Mouse (Mus musculus) left cerebral cortex, adult 11 months (tissue): ENCODE measurements at regions not wholly inside any gene's neighbourhood (a gene's known extent, or its start where the extent isn't known, plus 50 kb on each side); places are given as distances from the start of the nearest gene placed in this dataset.

Experiments
- DNase-seq: peaks from one replicate; pipeline ENCODE4 v3.0.0; 2022; ENCODE audit warnings: low spot score

DNA sequence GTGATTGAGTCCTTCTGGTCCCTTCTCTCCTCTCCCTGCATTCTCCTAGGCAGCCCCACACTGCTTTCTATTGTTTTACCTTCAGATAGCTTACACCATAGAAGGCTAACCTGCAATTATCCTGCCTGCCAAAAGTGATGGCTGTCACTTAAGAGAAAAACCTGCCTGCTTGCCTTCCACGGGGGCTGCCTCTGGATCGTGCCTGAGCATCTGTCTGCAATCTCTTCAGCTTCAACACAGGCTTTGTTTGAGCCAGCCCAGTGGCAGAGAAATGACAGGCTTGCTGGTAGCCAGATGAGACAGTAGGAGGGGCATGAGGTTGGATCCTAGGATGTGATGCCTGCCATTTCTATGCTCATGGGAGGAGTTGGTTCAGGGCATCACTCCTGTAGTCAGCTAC is 345.2 kb upstream of the Tshz3 start:
- no peak for DNase-seq

DNA sequence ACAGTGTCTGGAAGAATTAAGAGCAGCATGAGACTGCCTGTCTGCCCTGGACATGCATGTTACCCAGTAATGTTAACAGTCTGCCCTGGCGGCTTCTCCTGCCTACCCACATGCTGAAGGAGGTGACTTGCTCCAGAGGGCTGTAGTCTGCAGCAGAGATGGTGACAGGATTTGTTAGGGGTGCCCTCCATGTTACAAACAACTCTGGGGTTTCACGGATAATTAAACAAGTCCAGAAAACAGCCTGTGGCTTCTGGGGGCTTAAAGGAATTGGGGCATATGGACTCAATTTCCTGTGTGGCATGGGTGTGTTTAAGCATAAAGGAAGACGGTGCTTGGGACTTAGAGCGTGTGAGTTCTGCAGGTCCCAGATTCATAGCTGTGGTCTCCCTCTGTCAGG is 347.3 kb upstream of the Tshz3 start:
- DNase-seq = no peak

DNA sequence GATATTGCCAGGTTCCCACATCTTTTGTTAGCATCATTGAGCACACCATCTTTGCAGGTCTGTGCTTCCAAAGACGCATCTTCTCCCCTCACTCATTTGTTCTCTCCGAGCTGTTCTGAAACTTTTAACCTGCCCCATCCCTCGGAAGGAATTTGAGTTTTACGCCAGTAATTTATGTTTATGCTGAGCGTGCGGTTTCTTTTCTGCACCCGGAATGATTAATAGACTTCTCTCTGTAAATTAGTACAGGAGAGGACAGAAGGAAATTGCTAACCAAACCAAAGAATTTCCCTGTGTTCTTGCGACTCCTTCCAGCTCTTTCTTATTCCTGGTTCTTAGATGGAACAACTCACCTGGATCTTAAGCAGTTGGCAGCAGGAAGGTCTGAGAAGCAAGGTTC is 349.7 kb upstream of the Tshz3 start:
- no peak for DNase-seq

DNA sequence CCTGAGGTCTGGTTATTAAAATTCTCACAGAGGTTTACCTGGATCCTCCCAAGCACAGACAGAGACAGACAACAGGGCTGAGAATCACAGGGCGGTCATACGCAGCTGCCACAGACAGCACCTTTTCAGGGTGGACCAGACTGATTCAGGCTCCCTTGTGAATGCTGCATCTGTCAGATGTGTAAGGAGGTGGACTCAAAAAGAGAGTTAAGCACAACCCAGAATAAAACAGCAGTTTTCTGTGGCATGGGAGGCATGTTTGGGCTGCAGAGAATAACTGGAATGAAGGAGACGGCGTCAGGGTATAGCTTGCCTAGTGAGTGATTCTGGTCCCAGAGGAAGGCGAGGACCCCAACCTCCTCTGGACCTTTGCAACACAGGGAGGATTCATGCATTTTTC is 363.1 kb upstream of the Tshz3 start:
- DNase-seq = peak; percentile 9

DNA sequence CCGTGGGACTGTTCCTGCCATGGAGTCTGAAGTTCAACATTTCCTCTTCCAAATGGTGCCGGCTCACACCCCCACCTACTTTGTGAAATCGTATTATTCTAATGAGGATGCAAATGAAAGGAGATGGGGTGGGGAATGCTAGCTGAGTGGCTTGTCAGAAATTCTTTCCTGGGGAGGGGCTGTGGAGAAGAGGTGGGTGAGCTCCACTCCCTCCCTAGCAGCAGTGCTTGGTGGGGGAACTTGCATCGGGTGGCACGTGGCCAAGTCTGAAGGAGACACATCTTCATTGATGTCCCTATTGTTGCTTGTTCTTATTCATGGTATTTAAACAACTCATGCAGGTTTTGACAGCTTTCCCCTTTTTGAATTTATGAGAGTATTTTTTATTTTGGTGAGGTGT is 363.8 kb upstream of the Tshz3 start:
- no peak for DNase-seq

DNA sequence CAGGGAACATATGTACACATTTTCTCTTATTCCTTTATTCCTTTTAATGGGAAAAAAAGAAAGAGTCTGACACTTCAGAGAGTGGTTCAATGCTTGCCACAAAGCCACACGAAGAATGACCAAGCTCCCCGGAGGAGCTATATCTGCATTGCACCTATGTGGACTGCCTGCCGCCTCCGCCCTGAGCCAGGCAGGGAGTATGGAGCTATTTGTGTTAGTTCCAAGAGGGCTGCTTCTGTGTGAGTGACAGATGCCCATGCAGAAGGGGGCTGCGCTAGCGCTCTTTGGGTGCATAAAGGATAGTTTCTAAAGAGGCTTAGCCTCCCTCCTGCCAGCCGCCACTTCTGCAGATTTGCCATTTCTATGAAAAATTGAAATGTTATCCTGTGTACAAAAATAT is 365.3 kb upstream of the Tshz3 start:
- no peak for DNase-seq

DNA sequence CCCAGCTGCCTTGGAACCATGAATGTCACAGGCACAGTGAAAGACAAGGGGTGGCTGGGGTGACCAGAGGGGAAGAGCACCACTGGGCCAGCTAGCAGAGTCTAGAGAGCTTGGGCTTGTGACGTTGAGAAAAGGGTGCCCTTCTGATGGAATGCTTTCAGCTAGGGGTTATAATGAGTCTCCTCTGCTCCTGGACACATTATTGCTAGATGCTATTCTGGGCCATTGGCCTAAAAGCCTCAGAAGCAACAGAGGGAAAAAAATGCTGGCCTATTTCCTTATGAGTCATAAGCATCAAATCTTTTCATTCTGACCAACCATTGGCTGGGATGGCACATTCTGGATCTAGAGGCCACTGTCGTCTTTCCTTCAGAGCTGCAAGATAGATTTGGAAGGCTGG is 369.8 kb upstream of the Tshz3 start:
- no peak for DNase-seq

DNA sequence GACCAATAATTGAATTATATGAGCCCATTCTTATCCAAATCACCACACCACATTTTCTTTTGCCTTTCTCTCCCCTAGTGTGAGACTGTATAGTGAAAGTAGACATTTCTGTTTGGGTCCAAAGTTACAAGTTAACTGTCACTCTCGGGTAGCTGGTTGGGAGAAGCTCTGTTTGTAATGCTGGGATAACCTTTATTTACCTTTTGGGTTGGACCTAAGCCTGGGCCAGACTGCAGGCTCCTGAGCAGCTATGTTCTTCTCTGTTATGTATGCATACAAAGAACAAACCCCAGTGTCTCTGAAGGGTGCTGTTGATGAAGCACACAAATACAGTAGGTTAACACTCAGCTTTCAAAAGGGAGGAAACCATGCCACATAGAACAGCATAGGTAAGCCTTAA is 373.9 kb upstream of the Tshz3 start:
- no peak for DNase-seq

DNA sequence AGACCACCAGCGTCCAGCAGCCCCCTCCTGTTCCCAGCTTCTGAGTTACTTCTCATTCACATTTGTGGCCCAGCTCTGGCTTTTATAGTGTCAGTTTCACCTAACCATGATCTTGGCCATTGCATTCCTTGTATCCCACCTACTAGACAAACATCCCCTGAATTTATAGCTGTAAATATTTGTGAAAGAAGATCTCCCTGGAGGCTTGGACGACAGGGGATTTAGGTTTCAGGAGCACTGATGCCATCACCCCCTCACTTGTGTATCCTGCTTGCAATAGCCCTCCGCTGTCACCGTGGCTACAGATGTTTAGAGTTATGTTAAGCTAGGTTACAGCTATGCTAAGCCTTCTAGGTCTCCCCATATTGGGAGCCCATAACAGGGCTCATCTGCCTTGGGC is 375.7 kb upstream of the Tshz3 start:
- DNase-seq = no peak

DNA sequence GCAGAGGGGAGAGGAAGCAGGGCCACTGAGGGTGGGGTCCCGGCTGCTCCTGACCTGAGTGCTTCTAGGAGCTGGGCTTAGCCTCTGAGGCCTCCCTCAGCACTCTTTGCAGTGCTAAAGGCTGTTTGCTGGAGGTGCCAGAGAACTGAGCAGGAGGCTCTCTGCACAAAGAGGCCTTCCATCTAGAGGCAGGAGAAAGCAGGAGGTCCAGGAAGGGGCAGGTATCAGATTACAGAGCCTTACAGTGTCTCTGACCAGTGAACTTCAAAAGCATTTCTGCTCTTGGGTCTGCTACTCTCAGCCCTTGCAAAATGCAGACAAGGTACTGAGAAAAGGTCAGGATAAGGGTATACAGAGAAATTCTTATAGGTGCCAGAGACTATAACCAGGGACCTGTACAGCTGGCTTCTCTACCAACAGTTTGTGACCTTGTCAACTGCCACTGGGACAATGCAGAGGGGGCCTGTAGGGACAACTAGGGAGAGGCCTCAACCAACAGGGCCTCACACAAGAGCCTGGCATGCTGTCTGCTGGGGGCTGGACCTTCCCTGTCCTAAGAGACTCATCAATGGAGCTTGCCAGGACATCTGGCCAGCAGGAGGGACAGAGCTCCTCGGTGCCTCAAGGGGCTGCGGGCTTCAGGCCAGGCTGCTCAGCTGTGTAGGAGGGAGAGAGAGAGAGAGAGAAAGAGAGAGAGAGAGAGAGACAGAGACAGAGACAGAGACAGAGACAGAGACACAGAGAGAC is 380.3 kb upstream of the Tshz3 start:
- DNase-seq = no peak

DNA sequence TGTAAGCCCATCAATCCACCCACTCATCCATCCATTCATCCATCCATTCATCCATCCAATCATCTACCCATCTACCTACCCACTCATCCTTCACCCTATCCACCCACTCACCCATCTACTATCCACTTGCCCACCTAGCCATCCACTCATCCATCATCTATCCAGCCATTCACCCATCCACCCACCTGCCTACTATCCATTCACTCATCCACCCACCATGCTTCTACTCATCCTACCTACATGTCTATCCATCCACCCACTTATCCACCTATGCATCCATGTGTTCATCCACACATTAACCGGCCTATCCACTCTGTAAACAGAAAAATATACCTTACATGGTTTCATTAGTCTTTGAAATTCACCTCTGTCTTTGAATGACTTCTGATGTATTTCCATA is 384.2 kb upstream of the Tshz3 start:
- no peak for DNase-seq

DNA sequence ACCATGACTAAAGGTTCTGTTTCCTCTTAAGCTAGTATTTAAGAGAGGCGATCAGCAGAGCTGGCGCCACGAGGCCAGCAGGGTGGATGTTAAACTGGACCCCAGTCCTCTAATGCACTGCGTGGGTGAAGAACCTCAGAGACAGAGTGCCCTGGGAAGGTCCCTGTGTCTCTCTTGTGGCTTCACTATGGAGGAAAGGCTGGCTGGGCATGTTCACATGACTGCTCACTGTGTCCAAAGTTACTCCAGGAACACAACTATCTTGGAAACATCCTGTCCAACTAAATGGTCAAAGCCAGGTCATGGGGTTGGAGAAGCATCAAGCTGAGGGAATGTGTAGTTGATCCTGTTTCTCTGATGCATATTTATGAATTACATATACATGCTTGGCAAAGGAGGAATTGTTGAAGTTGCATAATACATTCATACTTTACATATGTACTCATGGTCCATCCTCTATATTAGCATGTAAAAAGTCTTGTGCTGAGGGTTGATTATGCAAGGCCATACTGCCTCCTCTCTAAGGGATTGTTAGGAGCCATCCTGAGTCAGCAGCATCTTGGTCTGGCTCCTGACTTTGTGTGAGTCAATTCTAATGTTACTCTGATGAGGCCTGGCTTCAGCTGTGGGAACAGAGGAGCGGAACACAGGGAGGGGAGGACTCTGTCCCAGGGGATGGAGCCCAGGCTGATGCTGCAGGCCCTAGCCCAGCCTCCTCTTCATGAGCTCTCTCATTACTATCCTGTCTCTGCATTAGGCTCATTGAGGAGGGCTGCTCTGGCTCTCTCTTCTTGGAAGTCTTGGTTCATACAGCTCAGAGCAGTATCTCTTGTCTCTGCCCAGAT is 387.9 kb upstream of the Tshz3 start:
- no peak for DNase-seq

DNA sequence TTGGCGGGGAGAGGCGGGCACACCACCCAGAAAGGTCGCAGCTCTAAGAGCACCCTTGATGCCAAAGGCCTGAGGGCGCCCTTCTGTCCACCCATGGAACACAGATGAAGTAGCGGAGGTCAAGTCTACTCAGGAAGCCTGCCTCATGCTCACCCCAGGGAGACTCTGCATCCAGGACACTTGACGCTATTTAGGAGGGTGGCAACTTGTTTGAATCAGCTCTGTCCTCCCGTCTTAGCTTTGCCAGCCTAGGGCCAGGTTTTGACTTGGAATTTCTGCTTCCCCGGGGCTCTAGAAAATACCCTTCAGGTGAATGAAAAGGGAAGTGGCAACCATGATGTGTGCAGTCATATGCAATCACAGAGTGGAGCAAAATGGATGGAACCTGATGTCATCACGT is 389.2 kb upstream of the Tshz3 start:
- no peak for DNase-seq

DNA sequence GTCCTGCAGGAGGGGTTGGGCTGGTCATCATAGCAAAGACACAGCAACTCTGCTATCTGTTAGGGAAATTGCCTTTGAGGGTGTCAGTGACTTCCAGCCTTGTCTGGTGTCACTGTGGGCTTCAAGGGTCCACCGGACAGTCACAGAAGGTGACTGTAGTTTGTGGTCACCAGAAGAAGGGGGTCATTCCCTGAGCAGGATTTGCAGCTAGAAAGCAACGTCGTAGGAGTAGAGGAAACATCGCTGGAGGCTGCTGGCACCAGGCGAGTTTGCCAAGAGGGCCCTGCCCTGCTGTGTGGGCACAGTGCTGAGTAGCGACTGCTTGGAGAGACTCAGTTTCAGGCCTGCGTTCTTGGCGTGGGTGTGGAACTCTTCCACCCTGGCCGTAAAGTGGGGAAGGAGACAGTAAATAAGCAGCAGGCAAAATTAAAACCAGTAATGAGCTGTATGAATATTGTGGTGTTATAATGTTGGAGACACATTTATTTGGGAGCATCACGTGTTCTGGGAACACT is 389.8 kb upstream of the Tshz3 start:
- no peak for DNase-seq

DNA sequence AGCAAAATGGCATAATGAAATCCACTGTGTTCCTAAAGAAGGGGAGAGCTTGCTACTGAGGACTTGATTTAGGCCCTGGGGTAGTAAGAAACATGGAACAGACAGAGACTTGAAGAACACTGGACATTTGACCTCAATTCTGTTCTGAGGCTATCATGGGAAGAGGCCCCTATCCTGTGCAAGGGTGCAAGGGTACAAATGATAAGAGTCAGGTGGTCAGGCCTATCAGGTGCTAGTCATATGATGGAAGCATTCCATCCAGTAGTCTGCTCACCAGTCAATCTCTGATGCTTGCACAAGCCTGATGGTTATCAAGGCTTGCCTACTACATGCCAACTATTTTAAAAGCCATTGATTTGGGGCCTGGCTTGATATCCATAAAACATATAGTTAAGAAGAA is 420.6 kb upstream of the Tshz3 start:
- DNase-seq = no peak

DNA sequence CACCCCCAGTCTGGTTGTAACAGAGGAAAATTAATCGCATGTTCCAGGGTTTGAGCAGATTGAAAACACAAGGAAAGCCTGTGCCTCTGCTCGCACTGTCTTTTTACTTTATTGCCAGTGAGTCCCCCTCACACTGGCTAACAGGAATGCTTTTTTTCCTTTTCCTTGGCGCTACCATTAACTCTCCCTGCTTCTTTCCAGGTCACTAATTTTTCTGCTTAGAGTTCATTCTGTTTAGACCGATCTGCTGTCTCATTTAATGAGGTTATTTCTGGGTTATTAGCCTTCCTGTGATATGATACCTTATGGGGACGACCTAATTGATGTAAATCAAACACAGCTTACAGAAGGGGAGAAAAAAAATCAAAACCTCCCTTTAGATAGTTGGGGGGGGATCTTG is 429.0 kb upstream of the Tshz3 start:
- no peak for DNase-seq

DNA sequence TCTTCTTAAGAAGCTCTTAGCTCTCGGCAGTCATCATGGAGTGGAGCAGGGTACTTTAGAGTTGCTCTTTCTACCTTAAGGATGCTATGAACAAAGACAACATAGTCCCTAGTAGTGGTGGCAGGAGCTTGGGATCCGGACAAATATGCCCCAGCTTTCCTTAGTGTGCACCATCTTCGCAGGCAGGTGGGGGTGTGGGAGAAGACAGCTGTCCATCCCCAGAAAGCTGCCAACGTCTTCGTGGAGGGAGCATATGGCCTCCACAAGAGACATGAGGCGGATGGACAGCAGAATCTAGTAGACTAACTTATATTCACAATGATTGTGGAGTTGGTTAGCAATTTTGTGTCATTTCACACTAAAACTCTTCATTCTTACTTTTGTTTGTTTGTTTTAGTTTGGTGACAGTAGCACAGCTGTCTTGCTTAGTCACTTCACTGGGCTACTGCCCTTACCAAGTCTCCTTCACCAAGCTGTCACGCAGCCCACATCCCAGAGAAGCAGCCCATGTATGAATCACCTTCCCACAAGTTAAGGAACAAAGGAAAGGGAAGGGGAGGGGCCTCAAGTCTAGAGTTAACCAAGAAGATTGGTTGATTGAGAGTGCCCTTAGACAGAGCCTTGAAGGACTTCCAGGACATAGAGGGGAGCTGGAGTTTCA is 432.6 kb upstream of the Tshz3 start:
- DNase-seq = no peak

DNA sequence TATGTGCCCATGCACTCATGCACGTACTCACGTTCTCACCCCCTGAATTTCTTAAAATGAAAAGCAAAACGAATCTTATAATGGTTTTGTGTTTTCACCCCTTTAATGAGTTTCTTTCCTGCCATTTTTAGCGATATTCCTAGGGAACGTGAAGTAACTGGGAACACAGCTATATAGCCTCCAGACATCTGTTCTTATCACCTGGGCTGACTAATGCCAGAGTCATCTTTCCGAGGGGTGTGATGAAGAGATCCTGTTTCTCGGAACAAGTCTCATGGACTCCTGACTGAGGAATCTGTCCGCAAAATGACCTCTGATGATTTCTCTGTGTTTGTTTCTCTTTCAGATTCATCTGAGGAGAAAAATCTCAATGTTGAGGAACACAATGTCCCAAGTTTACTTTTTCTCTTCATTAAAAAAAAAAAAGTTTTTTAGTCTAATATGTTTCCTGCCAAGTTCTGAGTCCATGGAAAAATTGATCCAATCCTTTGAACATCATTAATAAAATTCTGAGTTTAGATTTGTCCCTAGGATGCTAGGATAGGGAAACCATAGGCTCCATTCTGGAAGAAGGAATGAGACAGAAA is 435.7 kb upstream of the Tshz3 start:
- DNase-seq = no peak

DNA sequence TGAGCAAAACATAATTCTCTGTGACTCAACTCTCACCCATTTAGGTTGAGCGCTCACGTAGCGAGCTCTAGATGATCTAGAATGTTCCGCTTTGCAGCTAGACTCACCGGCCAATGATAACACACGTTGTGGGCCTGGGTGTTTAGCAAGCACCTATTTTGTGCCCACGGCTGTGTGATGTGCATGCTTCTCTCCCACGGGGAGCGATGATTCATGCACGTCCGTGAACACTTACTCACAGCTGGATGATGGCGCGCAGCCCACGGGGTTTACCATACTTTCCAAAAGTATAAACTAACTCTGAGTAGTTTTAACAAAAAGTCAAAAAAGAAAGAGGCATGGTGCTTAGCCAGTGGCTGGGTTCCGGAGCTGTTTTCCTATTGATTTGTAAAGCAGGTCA is 440.8 kb upstream of the Tshz3 start:
- peak; percentile 8 for DNase-seq

DNA sequence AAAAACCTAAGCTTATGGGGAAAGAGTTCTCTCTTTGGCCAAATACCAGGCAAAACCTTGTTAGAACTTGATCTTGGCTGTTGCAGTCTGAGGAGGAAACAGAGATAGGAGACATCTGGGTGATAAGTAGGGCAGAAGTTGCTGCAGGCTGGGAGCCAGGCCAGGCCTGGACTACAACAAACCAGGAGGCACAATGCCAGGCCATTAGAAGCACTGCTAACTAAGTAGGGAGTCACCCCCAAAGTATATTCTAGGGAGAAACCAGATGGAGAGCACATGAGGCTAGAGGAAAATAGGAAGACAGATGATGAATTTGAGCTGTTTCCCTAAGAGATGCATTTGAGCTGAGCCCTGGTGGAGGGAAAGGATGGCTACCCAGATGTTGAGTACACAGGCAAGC is 444.6 kb upstream of the Zfp507 start:
- no peak for DNase-seq

DNA sequence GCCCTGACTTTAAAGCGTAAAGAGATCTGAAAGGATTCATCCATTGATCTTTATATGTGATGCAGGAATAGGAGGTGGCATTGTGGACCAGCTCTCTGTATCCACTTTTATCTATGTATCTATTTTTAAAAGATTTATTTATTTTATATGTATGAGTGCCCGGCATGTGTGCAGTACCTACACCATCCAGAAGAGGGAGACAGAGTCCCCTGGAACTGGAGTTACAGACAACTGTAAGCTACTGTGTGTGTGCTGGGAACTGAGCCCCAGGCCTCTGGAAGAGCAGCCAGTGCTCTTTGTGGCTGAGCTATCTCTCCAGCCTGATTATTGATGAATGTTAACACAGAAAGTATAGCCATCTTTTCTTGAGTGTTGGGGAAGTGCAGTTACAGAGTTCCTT is 433.9 kb upstream of the Zfp507 start:
- DNase-seq = no peak

DNA sequence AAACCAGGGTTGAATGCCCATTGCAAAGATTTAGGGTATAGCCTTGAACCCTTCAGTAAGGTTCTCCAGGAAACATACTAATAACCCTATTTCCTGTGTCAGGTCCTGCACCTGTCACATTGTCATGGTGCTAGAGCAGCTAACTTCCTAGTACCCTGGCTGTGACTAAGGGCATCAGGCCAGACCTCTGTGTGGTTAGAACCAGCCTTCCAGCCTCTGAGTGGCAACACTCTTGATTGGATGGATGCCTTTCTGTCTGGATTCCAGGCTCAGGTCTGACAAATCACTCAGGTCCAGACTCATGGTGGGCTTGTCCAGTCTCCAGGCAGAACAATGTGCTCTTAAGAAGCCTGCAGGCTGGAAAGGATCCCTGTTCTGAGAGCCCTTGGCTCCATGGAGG is 426.2 kb upstream of the Zfp507 start:
- DNase-seq = no peak

DNA sequence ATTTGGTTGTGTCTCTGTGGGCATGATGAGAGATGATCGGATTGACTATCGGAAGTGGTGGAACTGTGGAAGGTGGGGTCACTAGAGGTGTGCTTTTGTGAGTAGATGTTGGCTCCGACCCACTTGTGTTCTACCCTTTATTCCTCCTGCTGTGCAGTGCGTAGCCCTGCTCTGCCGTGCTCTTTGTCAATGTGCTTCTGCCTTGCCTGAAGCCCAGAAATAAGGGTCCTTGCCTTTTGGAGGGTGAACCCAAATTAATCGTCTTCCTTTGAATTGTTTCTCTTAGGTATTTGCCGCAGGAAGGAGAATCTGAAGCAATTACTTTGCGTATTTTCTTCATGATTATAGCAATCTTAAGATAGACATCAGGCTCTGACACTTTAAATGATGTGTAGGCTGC is 421.6 kb upstream of the Zfp507 start:
- no peak for DNase-seq
